Mouse (Mus musculus) MEL (cell line): ENCODE data around the gene Nme7.

Experiments
- BHLHE40 ChIP-seq: IDR thresholded peaks from 2 replicates; pipeline ENCODE4 v1.6.1; 2012; ENCODE audit warnings: low read depth, mild to moderate bottlenecking, inconsistent platforms, low read length, improper control_type of control experiment, borderline replicate concordance
- CTCF ChIP-seq, 3 experiments: IDR thresholded peaks in 2 of 3; conservative IDR thresholded peaks in 1 of 3; 2 replicates each; pipeline ENCODE4 v1.5.1; 2011 to 2012; ENCODE audit warnings: low read length in 3 of 3, low read depth in 2 of 3, mild to moderate bottlenecking in 2 of 3, improper control_type of control experiment in 1 of 3, inconsistent platforms in 1 of 3, mixed read lengths in 1 of 3, moderate library complexity in 1 of 3; ENCODE audit not compliant: control insufficient read depth in 1 of 3, insufficient read depth in 1 of 3, poor library complexity in 1 of 3, severe bottlenecking in 1 of 3
- ELF1 ChIP-seq: IDR thresholded peaks from 2 replicates; pipeline ENCODE4 v1.6.1; 2014; ENCODE audit warnings: low read depth, mild to moderate bottlenecking, inconsistent platforms, low read length, improper control_type of control experiment, moderate library complexity
- NRF1 ChIP-seq: IDR thresholded peaks from 2 replicates; pipeline ENCODE4 v1.6.1; 2014; ENCODE audit warnings: low read depth, mild to moderate bottlenecking, inconsistent platforms, low read length, improper control_type of control experiment, moderate library complexity; ENCODE audit not compliant: poor library complexity, insufficient read depth, severe bottlenecking

DNA sequence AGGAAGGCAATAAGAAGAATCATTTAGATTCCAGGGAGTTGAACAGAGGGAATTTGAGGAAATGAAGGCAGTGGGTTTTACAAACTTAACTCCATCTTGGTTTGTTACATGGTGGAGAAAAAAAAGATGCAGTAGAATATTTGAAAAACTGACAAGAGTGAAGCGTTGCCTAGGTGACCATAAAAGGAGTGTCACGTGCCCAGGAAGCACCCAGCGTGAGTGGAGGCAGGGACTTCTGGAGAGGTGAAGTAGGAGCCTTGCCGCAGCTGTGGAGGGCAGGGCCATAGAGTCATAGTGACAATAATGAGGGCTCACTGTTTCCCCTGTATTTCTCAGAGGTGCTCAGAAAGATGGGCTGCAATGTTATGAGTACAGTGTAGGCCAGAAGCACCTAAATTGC, 24.6 kb upstream of the Nme7 start:
- no peak for TF ChIP-seq CTCF (IDR thresholded peaks at IDR 0.05 in 2 of 3, conservative IDR thresholded peaks at IDR 0.05 in 1 of 3; ENCODE audit: control insufficient read depth in 1 of 3, insufficient read depth in 1 of 3, low read depth in 2 of 3, low read length in 3 of 3, poor library complexity in 1 of 3, severe bottlenecking in 1 of 3)
- TF ChIP-seq ELF1 = no peak
- TF ChIP-seq NRF1 = no peak
- no peak for TF ChIP-seq BHLHE40
